Mouse (Mus musculus) midbrain, embryonic 12.5 days (tissue): ENCODE results near the gene B3gnt9. TPM values are rescaled to one million over a fixed set of nuclear protein-coding genes. Genes with fewer than 3 reads are reported as not detected.

ENCODE experiments used
- ATAC-seq: fragments of 200-750 bp; cut with Nextera tagmentation; 2 replicates; pipeline ENCODE4 v1.8.0; 2017; ENCODE audit warnings: low read depth, moderate TSS enrichment, moderate library complexity; ENCODE audit not compliant: low FRiP score
- H3K27ac ChIP-seq: fragments of 300-500 bp; sonication (generic); replicated peaks from 2 replicates; pipeline ENCODE4 v1.5.1; 2016; ENCODE audit warnings: mild to moderate bottlenecking
- H3K27me3 ChIP-seq: fragments of 300-500 bp; sonication (generic); 2 replicates; pipeline ENCODE4 v1.6.1; 2016; ENCODE audit warnings: mild to moderate bottlenecking
- H3K36me3 ChIP-seq: fragments of 300-500 bp; sonication (generic); 2 replicates; pipeline ENCODE4 v1.6.1; 2016
- H3K4me1 ChIP-seq: fragments of 300-500 bp; sonication (generic); 2 replicates; pipeline ENCODE4 v1.6.1; 2016
- H3K4me2 ChIP-seq: fragments of 300-500 bp; sonication (generic); replicated peaks from 2 replicates; pipeline ENCODE4 v1.6.1; 2016; ENCODE audit warnings: mild to moderate bottlenecking, moderate library complexity
- H3K4me3 ChIP-seq: fragments of 300-500 bp; sonication (generic); 2 replicates; pipeline ENCODE4 v1.5.1; 2016; ENCODE audit warnings: mild to moderate bottlenecking
- H3K9ac ChIP-seq: fragments of 300-500 bp; sonication (generic); replicated peaks from 2 replicates; pipeline ENCODE4 v1.6.1; 2016; ENCODE audit warnings: mild to moderate bottlenecking, moderate library complexity
- H3K9me3 ChIP-seq: fragments of 300-500 bp; sonication (generic); 2 replicates; pipeline ENCODE4 v1.6.1; 2016; ENCODE audit warnings: mild to moderate bottlenecking
- WGBS: fragments of 180-500 bp; shearing (Covaris S2); methylation state at CpG from one replicate; pipeline ENCODE4 v1.1.7; 2016; 5-methylcytosine and 5-hydroxymethylcytosine counted together
- polyA plus RNA-seq: library from polyadenylated mRNA; unstranded; fragments of >200 nt; fragmentation: Nextera tagmentation; extraction: Ambion mirVana; gene quantifications from 2 replicates; pipeline ENCODE4 v1.2.1, GENCODE M21; 2016

Gene B3gnt9
- polyA plus RNA-seq, 1 experiment from 2014 or later: 9.8 TPM

DNA sequence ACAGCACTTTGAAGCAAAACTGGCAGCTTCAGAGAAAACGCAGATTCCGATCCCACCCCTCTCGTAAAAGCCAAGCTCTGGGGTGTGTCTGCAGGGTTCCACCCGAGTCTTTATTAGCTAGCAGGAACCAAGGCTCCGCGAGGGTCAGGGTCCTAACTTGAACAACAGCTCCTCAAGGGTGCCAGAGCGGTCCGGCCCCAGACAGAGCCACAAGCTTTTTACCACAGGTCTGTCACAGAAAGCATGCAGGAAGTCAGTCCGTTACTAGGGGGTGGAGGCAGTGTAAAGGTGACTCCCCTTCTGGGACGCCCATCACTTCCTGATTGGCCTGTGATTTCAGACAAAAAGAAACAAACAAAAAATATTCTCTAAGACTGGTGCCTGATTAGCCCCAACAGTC, 10.2 kb upstream of the B3gnt9 start:
- Histone ChIP-seq H3K4me3 (peak overlapping the region; percentile 63; the same call in 1 of the 2 replicates), H3K4me2 (peak overlapping the region; percentile 78), H3K9ac (no peak overlapping the region), H3K4me1 (peaks cover 33% of the 10 kb centered on the region), H3K36me3 (no peaks in the 10 kb centered on the region), H3K9me3 (0 out of 2 replicates have a peak, but pooled peaks cover 3% of the 10 kb centered on the region), H3K27me3 (peaks cover 96% of the 10 kb centered on the region), H3K27ac (no peak overlapping the region)
- ATAC-seq: no peak
- 20% methylated on average over 10 of the region's 10 CpGs for WGBS

DNA sequence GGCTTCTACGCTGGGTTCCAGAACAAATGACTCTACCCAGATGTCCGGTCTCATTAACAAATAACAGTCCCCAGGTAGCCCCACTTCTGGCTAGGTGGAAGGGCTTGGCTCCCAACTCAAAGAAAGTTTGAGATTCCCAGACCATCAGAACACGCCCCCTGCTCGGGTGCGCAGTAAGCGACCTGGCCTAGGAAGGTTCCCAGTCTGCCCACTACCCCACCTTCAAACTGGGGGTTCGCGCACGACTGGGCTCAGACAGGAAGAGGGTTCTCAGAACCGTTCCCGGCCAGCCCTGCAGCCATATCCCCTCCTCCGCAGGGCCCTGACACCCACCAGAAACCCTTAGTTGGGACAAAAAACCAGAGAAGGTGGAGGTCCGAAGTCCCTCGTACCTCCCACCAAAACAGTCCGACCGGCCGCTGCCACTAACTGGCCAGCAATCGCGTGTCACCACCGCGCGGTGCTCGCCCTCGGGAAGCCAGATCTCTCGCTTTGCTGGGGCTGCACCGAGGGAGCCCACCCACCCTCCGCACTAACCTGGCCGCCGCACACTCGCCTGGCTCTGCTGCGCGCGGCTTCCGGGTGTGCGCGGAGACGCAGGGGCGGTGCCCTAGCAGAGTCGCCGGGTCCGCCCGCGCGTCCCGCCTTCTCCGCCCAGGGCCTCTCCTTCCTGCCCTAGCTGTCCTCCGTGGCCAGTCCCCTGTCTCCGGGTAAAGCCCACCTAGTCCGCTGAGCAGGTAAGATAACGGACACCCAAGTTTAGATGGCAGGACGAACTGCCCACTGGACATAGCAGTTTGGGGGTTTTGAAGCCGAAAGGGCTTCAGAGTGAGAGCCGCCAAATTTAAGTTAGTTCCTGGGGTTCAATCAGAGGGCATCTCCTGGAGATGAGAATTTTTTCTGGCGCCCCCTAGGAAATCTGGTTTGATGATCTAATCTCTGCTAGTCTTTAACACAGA, 9.3 kb upstream of the B3gnt9 start, which contains the start of the genes Tradd and Fbxl8:
Tradd (minus strand) TSS at position 586 of the 959 bp plus-strand sequence.
Fbxl8 (plus strand) TSS at position 625 of the 959 bp plus-strand sequence.
- Histone ChIP-seq H3K9me3 (0 out of 2 replicates have a peak, but pooled peaks cover 3% of the 10 kb centered on the region), H3K27me3 (peaks cover 96% of the 10 kb centered on the region), H3K4me1 (peaks cover 34% of the 10 kb centered on the region), H3K9ac (peak within 1 kb of the TSS; percentile 63), H3K27ac (no peak within 1 kb of the TSS), H3K4me2 (peak within 1 kb of the TSS; percentile 78), H3K4me3 (peak within 1 kb of the TSS; percentile 63), H3K36me3 (no peaks in the 10 kb centered on the region)
- 1% methylated on average over 54 of the region's 54 CpGs for WGBS
- ATAC-seq: peak; percentile 39

DNA sequence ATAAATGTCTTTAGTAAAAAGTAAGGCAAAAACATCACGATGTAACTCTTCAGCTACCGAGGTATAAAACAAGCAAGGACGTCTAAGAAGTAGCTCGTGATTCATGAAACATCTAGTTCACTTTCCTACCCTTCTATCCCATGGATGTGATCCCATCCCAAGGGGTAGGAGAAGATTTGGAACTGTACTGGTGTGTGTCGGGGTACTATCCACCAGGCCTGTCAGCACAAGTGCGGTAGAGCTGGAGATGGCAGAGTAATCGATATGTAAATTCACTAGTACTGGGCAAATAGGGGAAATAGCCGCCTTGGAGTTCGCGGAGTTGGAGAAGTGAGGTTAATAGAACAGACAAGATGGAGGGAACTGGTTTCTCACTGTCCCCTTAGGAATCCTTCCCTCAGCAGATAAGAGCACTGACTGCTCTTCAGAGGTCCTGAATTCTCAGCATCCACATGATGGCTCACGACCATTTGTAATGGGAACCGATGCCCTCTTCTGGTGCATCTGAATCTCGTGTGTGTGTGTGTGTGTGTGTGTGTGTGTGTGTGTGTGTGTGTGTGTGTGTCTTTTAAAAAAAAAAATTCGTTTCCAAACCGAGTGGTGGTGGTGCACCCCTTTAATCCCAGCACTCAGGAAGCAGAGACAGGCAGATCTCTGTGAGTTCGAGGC, 8.4 kb upstream of the B3gnt9 start:
- Histone ChIP-seq H3K36me3 (no peaks in the 10 kb centered on the region), H3K4me1 (peaks cover 32% of the 10 kb centered on the region), H3K4me2 (no peak overlapping the region), H3K27ac (no peak overlapping the region), H3K9ac (no peak overlapping the region; the same call in 1 of the 2 replicates), H3K9me3 (0 out of 2 replicates have a peak, but pooled peaks cover 3% of the 10 kb centered on the region), H3K27me3 (peaks cover 96% of the 10 kb centered on the region), H3K4me3 (peak overlapping the region; percentile 63; the same call in 1 of the 2 replicates)
- 38% methylated on average over 16 of the region's 16 CpGs for WGBS
- ATAC-seq: no peak

DNA sequence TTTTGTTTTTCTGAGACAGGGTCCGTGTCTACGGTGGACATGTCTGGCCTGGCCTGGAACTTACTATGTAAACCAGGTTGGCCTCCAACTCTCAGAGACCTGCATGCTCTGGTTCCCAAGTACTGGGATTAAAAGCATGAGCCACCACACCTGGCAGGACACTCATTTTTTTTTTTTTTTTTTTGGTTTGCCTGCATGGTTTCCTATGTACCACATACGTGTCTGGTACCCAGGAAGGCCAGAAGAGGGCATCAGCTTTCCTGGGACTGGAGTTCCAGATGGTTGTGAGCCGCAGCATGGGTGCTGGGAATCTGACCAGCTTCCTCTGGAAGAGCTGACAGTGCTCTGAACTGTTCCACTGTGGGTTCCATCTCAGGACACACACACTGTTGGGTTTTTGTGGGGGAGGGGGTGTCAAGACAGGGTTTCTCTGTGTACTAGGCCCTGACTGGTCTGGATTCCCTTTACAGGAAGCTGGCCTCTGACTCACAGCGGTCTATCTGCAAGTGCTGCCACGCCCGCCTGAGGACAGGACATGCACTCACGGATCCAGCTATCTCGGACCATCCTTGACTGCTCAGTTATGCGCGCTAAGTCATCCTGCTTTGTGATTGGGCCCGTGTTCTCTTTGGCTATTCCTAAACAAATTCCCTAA, 6.5 kb upstream of the B3gnt9 start:
- Histone ChIP-seq H3K4me1 (peaks cover 25% of the 10 kb centered on the region), H3K27me3 (peaks cover 96% of the 10 kb centered on the region), H3K4me3 (no peak overlapping the region), H3K4me2 (no peak overlapping the region), H3K9ac (no peak overlapping the region), H3K27ac (no peak overlapping the region), H3K9me3 (0 out of 2 replicates have a peak, but pooled peaks cover 3% of the 10 kb centered on the region), H3K36me3 (no peaks in the 10 kb centered on the region)
- ATAC-seq: no peak
- 88% methylated on average over 12 of the region's 12 CpGs for WGBS

DNA sequence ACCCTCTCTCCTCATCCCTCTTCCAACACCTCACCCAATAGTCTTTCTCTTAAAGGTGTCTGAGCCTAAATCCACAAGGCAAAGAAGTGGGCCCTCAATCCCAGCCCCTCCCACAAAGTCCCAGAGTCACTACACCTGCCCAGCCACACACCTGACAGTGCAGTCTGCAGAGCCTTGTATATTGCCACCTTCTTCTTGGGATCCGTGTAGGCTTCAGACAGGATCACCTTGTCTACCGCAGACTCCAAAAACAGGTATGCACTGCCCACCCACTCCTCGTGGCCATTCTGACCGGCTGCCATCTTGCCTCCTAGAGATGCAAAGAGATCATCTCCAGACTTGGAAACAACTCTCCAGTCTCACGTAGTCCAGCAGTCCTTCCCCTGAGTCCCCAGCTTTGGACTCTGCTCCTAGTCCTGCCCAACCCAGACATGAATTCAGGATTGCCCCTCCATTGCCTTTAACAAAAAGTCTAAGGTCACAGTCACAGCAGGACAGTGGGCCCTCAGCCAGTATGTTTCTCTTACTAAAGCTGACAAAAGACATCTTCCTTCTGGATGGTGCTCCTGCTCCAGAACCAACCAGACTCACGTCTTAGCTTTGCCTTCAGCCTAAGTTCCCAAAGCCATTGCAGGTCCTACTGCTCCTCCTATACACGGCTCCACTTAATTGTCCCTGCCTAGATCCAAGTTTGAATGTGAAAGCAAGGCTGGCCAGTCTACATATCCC, 5.6 kb upstream of the B3gnt9 start:
- Histone ChIP-seq H3K9ac (no peak overlapping the region), H3K9me3 (no peaks in the 10 kb centered on the region), H3K36me3 (no peaks in the 10 kb centered on the region), H3K4me2 (no peak overlapping the region), H3K4me1 (peaks cover 25% of the 10 kb centered on the region), H3K4me3 (no peak overlapping the region), H3K27ac (no peak overlapping the region), H3K27me3 (peaks cover 96% of the 10 kb centered on the region)
- no peak for ATAC-seq
- 59% methylated on average over 7 of the region's 7 CpGs for WGBS

DNA sequence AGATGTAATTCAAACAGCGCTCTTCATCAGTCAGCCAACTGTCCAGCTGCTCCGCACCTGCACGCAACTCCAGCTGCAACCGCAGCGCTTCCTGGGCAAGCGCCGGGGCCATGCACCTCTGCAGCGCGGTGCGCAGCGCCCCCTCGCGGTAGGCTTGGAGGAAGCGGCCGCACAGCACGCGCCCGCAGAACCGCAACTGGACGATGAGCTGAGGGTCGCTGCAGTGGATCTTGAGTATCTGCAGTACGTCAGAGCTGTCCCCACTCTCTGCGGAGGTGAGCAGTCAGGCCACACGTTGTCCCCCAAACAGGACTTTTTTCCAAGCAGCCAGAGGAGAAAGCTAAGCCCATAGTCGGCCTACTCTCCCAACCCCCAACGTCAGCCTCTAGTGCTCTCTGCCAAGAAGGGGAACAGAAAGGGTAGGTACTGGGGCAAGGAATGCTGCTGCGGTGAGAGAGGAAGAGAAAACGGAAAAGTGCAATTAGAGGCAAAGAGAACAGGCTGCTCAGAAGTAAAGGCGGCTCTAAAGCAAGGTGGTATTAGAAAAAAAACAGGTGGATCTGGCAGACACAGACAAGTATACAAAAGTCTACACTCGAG, 4.9 kb upstream of the B3gnt9 start:
- 3% methylated on average over 30 of the region's 30 CpGs for WGBS

DNA sequence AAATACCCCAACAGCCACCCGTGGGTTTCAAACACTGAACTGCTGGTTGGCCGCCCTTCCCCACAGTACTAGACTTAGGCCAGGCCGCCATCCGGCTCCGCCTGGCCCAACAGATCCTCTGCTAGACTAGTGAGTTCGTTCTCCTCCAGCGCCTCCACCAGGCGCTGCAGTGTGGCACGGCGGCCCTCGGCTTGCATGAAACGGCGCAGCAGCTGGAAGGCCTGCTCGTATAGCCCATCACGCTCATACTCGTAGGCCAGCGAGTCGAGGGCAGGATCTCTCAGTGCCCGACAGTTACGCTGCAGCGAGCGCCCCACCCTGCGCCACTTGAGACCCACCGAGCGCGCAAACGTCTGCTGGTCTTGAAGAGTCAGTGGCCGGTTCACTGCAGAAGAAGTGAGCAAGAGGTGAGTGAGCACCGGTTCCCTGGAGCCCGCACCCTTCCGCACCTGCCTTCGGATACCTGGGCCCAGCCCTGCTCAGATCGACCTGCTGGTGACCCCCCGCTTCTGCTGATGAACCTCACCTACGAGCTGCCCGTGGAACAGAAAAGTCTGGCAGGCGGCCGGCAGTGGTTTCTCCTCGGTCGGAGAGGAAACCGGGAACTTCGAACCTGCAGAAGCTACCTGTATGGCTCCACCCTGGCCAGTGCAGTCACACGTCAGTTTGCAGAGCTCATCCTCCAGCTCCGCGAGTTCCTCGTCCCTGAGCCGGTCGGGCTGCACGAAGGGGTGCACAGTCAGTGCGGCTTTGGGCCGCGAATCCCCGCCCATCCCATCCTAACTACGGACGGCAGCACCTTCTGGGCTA, 4.2 kb upstream of the B3gnt9 start:
- Histone ChIP-seq H3K4me3 (peak overlapping the region; percentile 42), H3K9ac (no peak overlapping the region; the same call in 1 of the 2 replicates), H3K9me3 (no peaks in the 10 kb centered on the region), H3K4me1 (peaks cover 33% of the 10 kb centered on the region), H3K4me2 (peak overlapping the region; percentile 80), H3K27me3 (peaks cover 95% of the 10 kb centered on the region), H3K27ac (no peak overlapping the region), H3K36me3 (no peaks in the 10 kb centered on the region)
- WGBS: 2% methylated on average over 55 of the region's 55 CpGs
- peak; percentile 42 for ATAC-seq

More for the DNA sequence above, 4.9 kb upstream of the B3gnt9 start:
- Histone ChIP-seq H3K36me3 (no peaks in the 10 kb centered on the region), H3K27ac (no peak overlapping the region), H3K27me3 (peaks cover 96% of the 10 kb centered on the region), H3K4me3 (peak overlapping the region; percentile 42), H3K9ac (no peak overlapping the region; the same call in 1 of the 2 replicates), H3K4me2 (peak overlapping the region; percentile 80), H3K4me1 (peaks cover 31% of the 10 kb centered on the region), H3K9me3 (no peaks in the 10 kb centered on the region)
- ATAC-seq: peak; percentile 70

DNA sequence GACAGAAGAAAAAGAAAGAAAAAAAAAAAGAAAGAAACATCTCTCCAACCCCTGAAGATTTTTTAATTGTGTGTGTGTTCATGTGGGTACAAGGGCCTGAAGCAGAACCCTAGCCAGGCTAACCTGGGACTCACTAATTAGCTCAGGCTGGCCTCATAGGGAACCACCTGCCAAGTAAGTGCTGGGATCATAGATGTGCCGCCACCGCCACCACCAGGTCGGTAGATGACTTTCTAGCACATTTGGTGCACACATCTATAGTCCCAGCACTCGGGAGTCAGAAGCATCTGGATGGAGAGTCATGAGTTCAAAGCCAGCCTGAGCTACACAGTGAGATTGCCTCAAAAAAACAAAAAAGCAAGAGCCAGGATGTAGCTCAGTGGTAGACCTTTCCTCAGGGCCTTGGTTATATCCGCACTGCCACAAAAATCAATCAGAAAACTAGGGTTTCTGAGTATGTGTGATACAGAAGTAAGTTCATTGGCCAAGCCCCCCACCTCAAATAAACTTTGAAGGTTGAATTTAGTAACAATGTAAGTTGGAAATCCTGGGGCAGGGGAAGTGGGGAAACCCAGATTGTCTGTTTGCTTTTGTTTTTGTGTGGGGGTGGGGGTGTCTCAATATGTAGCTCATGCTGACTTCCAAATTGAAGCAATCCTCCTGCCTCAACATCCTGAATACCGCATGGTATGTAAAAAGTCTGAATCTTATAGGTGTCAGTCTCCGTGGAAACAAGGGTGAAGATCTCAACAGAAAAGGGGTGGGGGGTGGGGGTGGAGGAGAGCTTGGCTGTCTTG, 2.6 kb upstream of the B3gnt9 start:
- H3K27ac ChIP-seq: no peak overlapping the region

DNA sequence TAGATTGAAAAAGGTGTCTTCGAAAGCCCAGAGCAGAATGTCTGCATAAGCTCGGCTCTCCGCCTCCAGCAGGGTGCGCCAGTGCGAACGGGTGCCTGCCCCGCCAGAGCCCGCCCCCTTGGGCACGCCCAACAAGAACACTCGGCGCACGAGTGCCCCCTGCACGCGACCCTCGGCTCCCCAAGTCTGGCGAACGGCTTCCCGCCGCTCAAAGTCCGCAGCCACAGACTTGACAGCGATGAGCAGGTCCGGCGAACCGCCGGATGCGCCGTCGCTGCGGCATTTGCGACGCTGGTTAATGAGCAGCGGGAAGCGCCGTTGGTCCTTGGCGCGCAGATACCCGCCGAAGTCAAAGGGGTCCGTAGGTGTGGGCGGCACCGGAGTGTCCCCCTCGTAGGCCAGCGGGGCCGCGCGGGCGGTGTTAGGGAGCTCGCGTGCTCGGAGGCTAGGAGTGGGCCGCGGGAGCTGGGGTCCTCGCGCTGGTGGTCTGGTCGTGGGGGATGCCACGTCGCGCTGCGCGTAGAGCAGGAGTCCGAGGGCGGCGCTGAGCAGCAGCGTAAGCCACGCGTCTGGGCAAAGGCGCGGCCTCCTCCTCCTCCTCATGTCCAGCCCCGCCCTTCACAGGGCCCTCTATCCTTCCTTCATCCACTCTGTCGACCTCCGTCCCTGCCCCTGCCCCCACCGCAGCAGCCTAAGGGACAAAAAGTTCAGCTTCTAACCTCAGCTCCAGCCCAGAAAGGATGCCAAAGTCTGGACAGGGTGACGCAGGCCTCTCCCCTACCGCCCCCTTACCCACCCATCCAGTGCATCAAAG, 594 bp downstream of the B3gnt9 start:
- Histone ChIP-seq H3K9me3 (no peaks in the 10 kb centered on the region), H3K36me3 (peaks cover 34% of the 10 kb centered on the region), H3K27ac (no peak overlapping the region), H3K4me1 (peaks cover 26% of the 10 kb centered on the region), H3K9ac (peak overlapping the region; percentile 53), H3K4me3 (peak overlapping the region; percentile 52), H3K27me3 (peaks cover 51% of the 10 kb centered on the region), H3K4me2 (peak overlapping the region; percentile 92)
- WGBS: under 1% methylated on average over 73 of the region's 74 CpGs
- ATAC-seq: peak; percentile 83

More for the DNA sequence above, 2.6 kb upstream of the B3gnt9 start:
- Histone ChIP-seq H3K36me3 (peaks cover 4% of the 10 kb centered on the region; the same call in 1 of the 2 replicates), H3K4me1 (peaks cover 33% of the 10 kb centered on the region), H3K4me3 (no peak overlapping the region), H3K9me3 (no peaks in the 10 kb centered on the region), H3K9ac (no peak overlapping the region), H3K27me3 (peaks cover 79% of the 10 kb centered on the region), H3K4me2 (no peak overlapping the region)
- WGBS: 70% methylated on average over 7 of the region's 7 CpGs
- no peak for ATAC-seq
